Mouse (Mus musculus): ENCODE measurements around the gene Ppfibp2. TPM values are rescaled to one million over a fixed set of nuclear protein-coding genes. Genes with fewer than 3 reads are reported as not detected.

Ppfibp2 gene
- polyA plus RNA-seq, 1 experiment from 2014 or later = 13.9 TPM

DNA sequence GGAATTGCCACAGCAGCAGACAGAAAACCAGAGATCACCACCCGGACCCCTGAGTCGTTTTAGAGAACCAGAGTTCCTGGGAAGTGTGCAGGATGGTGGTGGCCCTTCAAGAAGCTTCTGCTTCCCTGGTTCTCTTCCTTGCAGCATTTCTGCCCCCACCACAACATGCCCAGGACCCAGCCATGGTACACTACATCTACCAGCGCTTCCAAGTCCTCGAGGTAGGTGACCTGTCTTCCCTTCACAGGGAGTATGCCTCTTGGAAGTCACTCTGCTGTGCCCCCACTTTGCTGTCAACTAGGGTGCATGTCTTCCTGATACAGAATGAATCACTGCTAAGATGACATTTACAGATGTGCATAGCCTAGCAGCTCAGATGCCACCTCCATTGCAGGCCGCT lies 27.3 kb upstream of the Ppfibp2 start:
- Histone ChIP-seq H3K27me3 (ENCODE audit: control insufficient read depth, insufficient read depth, low read length) (no peaks in the 10 kb centered on the region), H3K27ac (ENCODE audit: low read length) (peak overlapping the region; percentile 90), H3K4me3 (ENCODE audit: low read depth, low read length) (peak overlapping the region; percentile 35), H3K9me3 (ENCODE audit: control insufficient read depth, low read depth, low read length) (no peaks in the 10 kb centered on the region), H3K4me2 (replicated peaks; ENCODE audit: low read depth, low read length) (peak overlapping the region; percentile 47), H3K9ac (replicated peaks; ENCODE audit: low read depth, low read length) (peak overlapping the region; percentile 25; the same call in 1 of the 2 replicates), H3K36me3 (ENCODE audit: control insufficient read depth, insufficient read depth, low read length) (peaks cover 3% of the 10 kb centered on the region; the same call in 1 of the 2 replicates), H3K4me1 (ENCODE audit: control insufficient read depth, insufficient read depth, low read length) (peaks cover 5% of the 10 kb centered on the region; the same call in 1 of the 2 replicates)
- WGBS = 36% methylated on average over 5 of the region's 5 CpGs
- ATAC-seq (ENCODE audit: insufficient number of reproducible peaks, insufficient read depth, low FRiP score, low read depth) = peak; percentile 38; the same call in 1 of the 2 replicates

DNA sequence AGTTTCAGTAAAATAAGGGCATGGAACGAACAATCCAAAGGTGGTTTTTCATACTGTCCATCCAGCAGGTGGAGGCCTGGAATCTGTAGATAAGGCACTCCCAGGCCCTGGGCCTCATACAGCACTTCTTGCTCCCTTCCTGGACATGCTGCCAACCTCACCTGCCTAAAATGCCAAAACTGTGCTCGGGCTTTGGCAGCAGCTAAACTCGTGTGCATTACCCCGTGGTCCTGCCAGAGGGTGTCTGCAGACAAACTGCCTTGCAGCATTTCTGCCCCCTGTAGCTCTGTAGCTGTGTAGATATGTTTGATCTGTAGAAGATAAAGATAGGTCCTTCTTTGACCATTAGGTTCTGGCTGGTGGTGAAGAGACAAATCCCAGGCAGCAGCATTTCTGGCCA lies 26.0 kb upstream of the Ppfibp2 start:
- Histone ChIP-seq H3K9ac (replicated peaks; ENCODE audit: low read depth, low read length) (no peak overlapping the region), H3K36me3 (ENCODE audit: control insufficient read depth, insufficient read depth, low read length) (peaks cover 3% of the 10 kb centered on the region; the same call in 1 of the 2 replicates), H3K4me2 (replicated peaks; ENCODE audit: low read depth, low read length) (peak overlapping the region; percentile 47), H3K4me3 (ENCODE audit: low read depth, low read length) (peak overlapping the region; percentile 10), H3K4me1 (ENCODE audit: control insufficient read depth, insufficient read depth, low read length) (peaks cover 5% of the 10 kb centered on the region; the same call in 1 of the 2 replicates), H3K27me3 (ENCODE audit: control insufficient read depth, insufficient read depth, low read length) (no peaks in the 10 kb centered on the region), H3K27ac (ENCODE audit: low read length) (no peak overlapping the region), H3K9me3 (ENCODE audit: control insufficient read depth, low read depth, low read length) (no peaks in the 10 kb centered on the region)
- 49% methylated on average over 4 of the region's 4 CpGs for WGBS
- no peak for ATAC-seq (ENCODE audit: insufficient number of reproducible peaks, insufficient read depth, low FRiP score, low read depth)

- Histone ChIP-seq H3K27ac (ENCODE audit: low read length) (no peak overlapping the region), H3K4me3 (ENCODE audit: low read depth, low read length) (no peak overlapping the region), H3K4me1 (ENCODE audit: control insufficient read depth, insufficient read depth, low read length) (no peaks in the 10 kb centered on the region), H3K9ac (replicated peaks; ENCODE audit: low read depth, low read length) (no peak overlapping the region), H3K9me3 (ENCODE audit: control insufficient read depth, low read depth, low read length) (no peaks in the 10 kb centered on the region), H3K36me3 (ENCODE audit: control insufficient read depth, insufficient read depth, low read length) (peaks cover 6% of the 10 kb centered on the region; the same call in 1 of the 2 replicates), H3K27me3 (ENCODE audit: control insufficient read depth, insufficient read depth, low read length) (no peaks in the 10 kb centered on the region), H3K4me2 (replicated peaks; ENCODE audit: low read depth, low read length) (no peak overlapping the region)
- WGBS = 60% methylated on average over 2 of the region's 2 CpGs
- ATAC-seq (ENCODE audit: insufficient number of reproducible peaks, insufficient read depth, low FRiP score, low read depth) = no peak
Measured at GRCm38 (mm10) chr7:107573856-107574255, 21.2 kb upstream of the Ppfibp2 start.

GRCm38 (mm10) chr7:107574276-107574675 lies 20.7 kb upstream of the Ppfibp2 start:
- no peaks in the 10 kb centered on the region for H3K9me3 ChIP-seq (ENCODE audit: control insufficient read depth, low read depth, low read length)
- no peak overlapping the region for H3K4me2 ChIP-seq (replicated peaks; ENCODE audit: low read depth, low read length)
- no peak overlapping the region for H3K27ac ChIP-seq (ENCODE audit: low read length)
- no peak overlapping the region for H3K4me3 ChIP-seq (ENCODE audit: low read depth, low read length)
- WGBS = 63% methylated on average over 3 of the region's 3 CpGs
- no peak overlapping the region for H3K9ac ChIP-seq (replicated peaks; ENCODE audit: low read depth, low read length)
- H3K36me3 ChIP-seq (ENCODE audit: control insufficient read depth, insufficient read depth, low read length) = peaks cover 6% of the 10 kb centered on the region; the same call in 1 of the 2 replicates
- H3K27me3 ChIP-seq (ENCODE audit: control insufficient read depth, insufficient read depth, low read length) = no peaks in the 10 kb centered on the region
- no peaks in the 10 kb centered on the region for H3K4me1 ChIP-seq (ENCODE audit: control insufficient read depth, insufficient read depth, low read length)
- ATAC-seq (ENCODE audit: insufficient number of reproducible peaks, insufficient read depth, low FRiP score, low read depth) = no peak

GRCm38 (mm10) chr7:107592641-107593040 lies 2.4 kb upstream of the Ppfibp2 start:
- Histone ChIP-seq H3K4me3 (ENCODE audit: low read depth, low read length) (no peak overlapping the region), H3K36me3 (ENCODE audit: control insufficient read depth, insufficient read depth, low read length) (no peaks in the 10 kb centered on the region), H3K4me1 (ENCODE audit: control insufficient read depth, insufficient read depth, low read length) (no peaks in the 10 kb centered on the region), H3K4me2 (replicated peaks; ENCODE audit: low read depth, low read length) (no peak overlapping the region), H3K27ac (ENCODE audit: low read length) (no peak overlapping the region), H3K9me3 (ENCODE audit: control insufficient read depth, low read depth, low read length) (no peaks in the 10 kb centered on the region), H3K9ac (replicated peaks; ENCODE audit: low read depth, low read length) (no peak overlapping the region), H3K27me3 (ENCODE audit: control insufficient read depth, insufficient read depth, low read length) (no peaks in the 10 kb centered on the region)
- no peak for ATAC-seq (ENCODE audit: insufficient number of reproducible peaks, insufficient read depth, low FRiP score, low read depth)
- 56% methylated on average over 2 of the region's 2 CpGs for WGBS

DNA sequence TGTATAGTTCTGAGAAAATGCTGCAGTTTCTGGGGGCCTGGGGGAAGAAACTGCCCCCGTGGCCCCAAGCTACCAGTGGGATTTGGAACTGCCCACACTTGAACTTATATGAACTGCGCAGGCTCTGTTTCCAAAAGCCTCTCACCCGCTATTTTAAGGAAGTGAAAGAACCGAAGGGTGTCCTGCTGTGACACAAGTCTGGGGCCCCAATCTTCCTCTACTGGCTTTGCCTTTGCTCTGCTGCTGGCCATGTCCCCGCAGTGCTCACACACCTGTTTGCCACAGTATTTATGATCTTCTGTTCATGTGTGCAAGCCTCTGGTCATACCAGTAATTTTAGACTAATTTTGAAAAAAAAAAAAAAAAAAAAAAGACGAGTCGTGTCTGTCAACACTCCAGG lies 1.1 kb upstream of the Ppfibp2 start:
- ATAC-seq (ENCODE audit: insufficient number of reproducible peaks, insufficient read depth, low FRiP score, low read depth) = no peak
- no peaks in the 10 kb centered on the region for H3K27me3 ChIP-seq (ENCODE audit: control insufficient read depth, insufficient read depth, low read length)
- no peaks in the 10 kb centered on the region for H3K36me3 ChIP-seq (ENCODE audit: control insufficient read depth, insufficient read depth, low read length)
- H3K4me1 ChIP-seq (ENCODE audit: control insufficient read depth, insufficient read depth, low read length) = no peaks in the 10 kb centered on the region
- H3K9ac ChIP-seq (replicated peaks; ENCODE audit: low read depth, low read length) = no peak overlapping the region
- no peak overlapping the region for H3K27ac ChIP-seq (ENCODE audit: low read length)
- no peaks in the 10 kb centered on the region for H3K9me3 ChIP-seq (ENCODE audit: control insufficient read depth, low read depth, low read length)
- 36% methylated on average over 7 of the region's 7 CpGs for WGBS
- H3K4me2 ChIP-seq (replicated peaks; ENCODE audit: low read depth, low read length) = peak overlapping the region; percentile 85
- no peak overlapping the region for H3K4me3 ChIP-seq (ENCODE audit: low read depth, low read length)

- Histone ChIP-seq H3K9ac (replicated peaks; ENCODE audit: low read depth, low read length) (no peak overlapping the region), H3K27ac (ENCODE audit: low read length) (0 out of 2 replicates have a peak overlapping the region, but pooled peaks have one; percentile 30), H3K27me3 (ENCODE audit: control insufficient read depth, insufficient read depth, low read length) (no peaks in the 10 kb centered on the region), H3K36me3 (ENCODE audit: control insufficient read depth, insufficient read depth, low read length) (no peaks in the 10 kb centered on the region), H3K4me1 (ENCODE audit: control insufficient read depth, insufficient read depth, low read length) (no peaks in the 10 kb centered on the region), H3K4me2 (replicated peaks; ENCODE audit: low read depth, low read length) (peak overlapping the region; percentile 85), H3K9me3 (ENCODE audit: control insufficient read depth, low read depth, low read length) (no peaks in the 10 kb centered on the region), H3K4me3 (ENCODE audit: low read depth, low read length) (peak overlapping the region; percentile 47)
- WGBS = 2% methylated on average over 16 of the region's 16 CpGs
- ATAC-seq (ENCODE audit: insufficient number of reproducible peaks, insufficient read depth, low FRiP score, low read depth) = peak; percentile 74
Measured at GRCm38 (mm10) chr7:107594325-107594856, 616 bp upstream of the Ppfibp2 start.

- no peak for ATAC-seq (ENCODE audit: insufficient number of reproducible peaks, insufficient read depth, low FRiP score, low read depth)
- Histone ChIP-seq H3K4me2 (replicated peaks; ENCODE audit: low read depth, low read length) (peak overlapping the region; percentile 85), H3K27ac (ENCODE audit: low read length) (no peak overlapping the region), H3K4me3 (ENCODE audit: low read depth, low read length) (peak overlapping the region; percentile 47), H3K9me3 (ENCODE audit: control insufficient read depth, low read depth, low read length) (no peaks in the 10 kb centered on the region), H3K4me1 (ENCODE audit: control insufficient read depth, insufficient read depth, low read length) (no peaks in the 10 kb centered on the region), H3K36me3 (ENCODE audit: control insufficient read depth, insufficient read depth, low read length) (no peaks in the 10 kb centered on the region), H3K27me3 (ENCODE audit: control insufficient read depth, insufficient read depth, low read length) (no peaks in the 10 kb centered on the region), H3K9ac (replicated peaks; ENCODE audit: low read depth, low read length) (0 out of 2 replicates have a peak overlapping the region, but pooled peaks have one; percentile 28)
- WGBS = 15% methylated on average over 13 of the region's 13 CpGs
Measured at GRCm38 (mm10) chr7:107595426-107595825, 419 bp downstream of the Ppfibp2 start.

DNA sequence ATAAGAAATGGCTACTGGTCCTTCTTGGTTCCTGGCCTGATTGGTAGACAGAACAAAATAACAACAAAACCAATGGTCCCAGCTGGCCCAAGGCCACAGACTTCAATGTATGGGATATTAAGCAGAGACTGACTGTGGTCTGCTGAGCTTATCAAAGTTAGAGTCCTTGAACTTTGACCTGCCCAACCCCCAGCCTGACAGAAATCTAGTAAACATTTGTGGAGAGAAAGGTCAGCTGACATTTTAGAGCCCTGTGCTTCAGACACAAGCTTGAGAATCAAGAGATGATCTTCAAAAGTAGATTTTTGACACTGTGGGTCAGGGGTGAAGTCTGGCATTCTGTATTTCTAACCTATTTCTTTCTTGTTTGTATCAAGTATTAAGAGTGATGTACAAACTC lies 1.7 kb downstream of the Ppfibp2 start:
- Histone ChIP-seq H3K36me3 (ENCODE audit: control insufficient read depth, insufficient read depth, low read length) (no peaks in the 10 kb centered on the region), H3K4me2 (replicated peaks; ENCODE audit: low read depth, low read length) (no peak overlapping the region), H3K9me3 (ENCODE audit: control insufficient read depth, low read depth, low read length) (no peaks in the 10 kb centered on the region), H3K4me1 (ENCODE audit: control insufficient read depth, insufficient read depth, low read length) (no peaks in the 10 kb centered on the region), H3K4me3 (ENCODE audit: low read depth, low read length) (no peak overlapping the region), H3K27me3 (ENCODE audit: control insufficient read depth, insufficient read depth, low read length) (no peaks in the 10 kb centered on the region), H3K9ac (replicated peaks; ENCODE audit: low read depth, low read length) (no peak overlapping the region), H3K27ac (ENCODE audit: low read length) (no peak overlapping the region)
- ATAC-seq (ENCODE audit: insufficient number of reproducible peaks, insufficient read depth, low FRiP score, low read depth) = no peak

All from stomach, embryonic 14.5 days (tissue).